Mouse (Mus musculus): ENCODE results near the gene Fmnl2.
A peak's percentile ranks its signal among the peaks of the same experiment; 100 is the strongest.

The Fmnl2 gene

DNA sequence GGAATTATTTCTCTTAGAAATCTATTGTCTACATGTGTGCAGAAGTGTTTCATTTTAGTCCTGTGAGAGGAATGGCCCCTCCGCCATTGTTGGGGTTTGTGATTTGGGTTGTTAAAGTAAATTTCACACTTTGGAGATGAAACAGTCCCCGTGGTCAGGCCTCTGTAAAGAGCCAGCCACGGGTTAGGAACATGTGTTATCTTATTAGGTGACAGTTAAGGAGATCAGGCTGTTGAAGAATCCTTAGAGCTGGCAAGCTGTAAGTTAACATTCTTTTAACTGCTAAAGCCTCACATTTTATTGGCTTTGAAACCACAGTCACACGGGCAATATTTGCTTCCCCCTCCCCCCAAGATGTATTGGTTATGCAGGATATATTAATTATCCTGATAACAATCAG is 131.7 kb downstream of the Fmnl2 start:
- no peak for DNase-seq

DNA sequence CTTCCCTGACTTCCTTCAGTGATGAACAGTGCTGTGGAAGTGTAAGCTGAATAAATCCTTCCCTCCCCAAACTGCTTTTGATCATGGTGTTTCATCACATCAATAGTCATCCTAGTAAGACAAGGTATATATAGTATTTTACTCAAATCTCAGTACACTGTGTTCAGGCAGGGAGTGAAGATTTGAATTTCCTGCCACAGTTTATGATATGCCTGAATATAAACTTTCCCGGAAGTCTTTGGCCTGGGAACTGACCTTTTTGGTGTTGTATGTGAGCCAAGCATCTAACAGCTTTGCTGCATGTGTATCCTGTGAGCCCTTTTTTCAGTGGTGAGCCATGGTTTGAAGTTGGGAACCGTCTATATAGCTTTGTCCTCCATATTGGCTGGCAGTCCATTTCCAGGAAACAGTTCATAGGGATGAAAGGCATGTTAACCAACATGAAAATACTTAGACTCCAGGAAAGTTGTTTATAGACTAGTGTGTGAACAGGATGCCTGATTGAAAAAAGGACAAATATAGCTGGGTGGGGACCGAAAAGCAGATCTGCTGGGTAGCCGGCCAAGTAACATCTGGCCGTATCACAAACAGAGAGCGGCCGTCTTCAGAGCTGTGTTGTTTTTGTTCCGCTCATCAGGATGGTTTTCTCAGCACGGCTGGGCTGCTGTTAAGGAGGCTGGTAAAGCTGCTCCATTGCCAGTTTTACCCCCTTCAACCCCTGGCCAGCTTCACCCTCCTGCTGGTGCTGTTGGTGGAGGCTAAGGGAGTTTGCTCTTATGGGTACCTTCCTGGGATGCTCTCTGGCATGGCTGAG is 133.4 kb downstream of the Fmnl2 start:
- DNase-seq: no peak

DNA sequence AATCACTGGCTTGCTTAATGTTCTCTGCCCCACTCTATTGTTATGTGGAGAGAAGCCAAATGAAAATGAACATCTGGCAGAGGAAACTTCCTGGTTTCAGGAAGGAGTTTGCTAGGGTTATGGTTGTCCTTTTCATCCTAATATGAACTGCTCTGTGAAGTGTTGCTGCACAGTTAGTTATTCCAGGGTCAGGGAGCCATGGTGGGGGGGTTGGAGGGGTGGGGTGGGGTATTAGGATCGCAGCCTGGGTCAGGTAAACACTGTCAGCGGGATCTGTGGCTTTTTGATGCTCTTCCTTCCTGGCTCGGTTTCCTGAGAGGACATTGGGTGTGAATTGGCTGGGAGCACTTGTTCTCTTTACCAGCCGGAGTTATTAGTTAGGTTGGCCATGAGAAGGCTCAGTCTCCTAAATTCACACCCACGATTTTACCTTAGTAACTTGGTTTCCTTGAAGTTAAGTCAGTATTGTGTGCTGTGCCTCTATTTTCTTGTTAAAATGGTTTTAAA is 134.1 kb downstream of the Fmnl2 start:
- DNase-seq: no peak

DNA sequence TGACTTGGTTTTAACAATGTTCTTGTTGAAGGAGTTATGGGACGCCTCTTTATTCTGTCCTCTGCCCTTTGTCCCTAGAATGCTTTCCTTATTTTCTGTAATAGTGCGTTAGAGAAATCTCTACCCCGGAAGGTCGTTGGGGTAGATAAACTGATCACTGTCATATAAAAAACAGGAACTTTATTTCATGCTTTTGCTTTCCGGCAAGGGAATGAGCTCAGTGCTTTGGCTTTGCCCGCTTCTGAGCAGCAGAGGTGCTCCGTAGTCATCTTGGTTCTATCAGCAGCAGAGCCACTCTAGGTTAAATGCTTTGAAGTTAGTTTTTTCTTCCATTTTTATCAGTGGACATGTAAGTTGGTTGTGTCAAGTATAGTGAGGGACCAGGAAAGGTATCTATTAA is 135.6 kb downstream of the Fmnl2 start:
- DNase-seq: no peak

DNA sequence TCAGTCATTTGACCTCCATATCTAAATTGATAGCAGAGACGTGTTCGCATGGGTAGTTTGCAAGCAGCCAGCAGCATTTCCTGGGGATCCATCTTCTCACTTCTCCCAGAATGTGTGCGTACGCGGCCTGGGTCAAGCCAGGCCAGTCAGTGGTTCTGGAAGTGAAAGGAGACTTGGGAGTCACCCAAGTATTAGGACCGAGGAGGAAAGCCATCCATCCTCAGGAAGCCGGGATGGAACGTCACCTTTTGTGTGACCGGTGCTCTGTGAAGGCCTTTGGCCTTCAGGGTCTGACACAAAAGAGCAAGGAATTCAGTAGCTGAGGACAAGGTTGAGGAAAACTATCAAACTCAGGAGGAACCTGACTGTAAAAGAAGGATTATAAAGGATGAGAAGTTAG is 136.9 kb downstream of the Fmnl2 start:
- DNase-seq: no peak

DNA sequence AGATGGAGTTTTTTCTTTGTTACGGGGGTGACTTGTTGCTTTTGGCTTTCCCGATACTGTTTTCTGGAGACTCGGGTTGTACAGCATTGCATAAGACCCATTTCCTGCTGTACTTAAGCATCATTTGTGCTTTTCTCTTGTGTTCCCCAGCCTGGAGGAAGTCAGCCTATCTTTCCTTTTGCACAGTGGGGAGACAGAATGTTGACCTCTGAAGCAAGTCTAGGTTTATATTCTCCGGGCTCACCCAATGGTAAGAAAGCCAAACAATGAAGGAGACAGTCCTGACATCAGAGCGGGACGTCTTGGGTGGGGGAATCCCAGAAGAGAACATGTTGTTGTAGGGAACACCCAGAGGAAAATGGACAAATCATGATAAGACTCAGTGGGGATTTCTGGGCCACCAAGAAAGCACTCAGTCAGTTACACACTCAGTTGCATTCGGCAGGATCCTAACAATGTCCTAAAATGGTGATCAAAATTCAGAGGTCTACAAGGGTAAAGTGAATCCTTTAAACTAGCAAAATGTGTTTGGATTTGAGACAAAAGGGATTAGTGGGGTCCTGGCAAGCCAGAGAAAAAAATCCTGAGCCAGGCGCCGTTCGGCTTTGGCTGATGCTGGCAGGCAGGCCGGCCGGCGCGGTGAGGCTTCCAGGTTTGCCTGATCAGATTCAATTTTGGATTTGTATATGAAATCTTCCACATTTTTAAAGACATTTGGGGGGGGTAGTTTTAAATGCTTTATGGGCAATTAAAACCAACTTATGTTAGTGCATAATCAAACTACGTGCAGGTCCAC is 140.5 kb downstream of the Fmnl2 start:
- DNase-seq: no peak

DNA sequence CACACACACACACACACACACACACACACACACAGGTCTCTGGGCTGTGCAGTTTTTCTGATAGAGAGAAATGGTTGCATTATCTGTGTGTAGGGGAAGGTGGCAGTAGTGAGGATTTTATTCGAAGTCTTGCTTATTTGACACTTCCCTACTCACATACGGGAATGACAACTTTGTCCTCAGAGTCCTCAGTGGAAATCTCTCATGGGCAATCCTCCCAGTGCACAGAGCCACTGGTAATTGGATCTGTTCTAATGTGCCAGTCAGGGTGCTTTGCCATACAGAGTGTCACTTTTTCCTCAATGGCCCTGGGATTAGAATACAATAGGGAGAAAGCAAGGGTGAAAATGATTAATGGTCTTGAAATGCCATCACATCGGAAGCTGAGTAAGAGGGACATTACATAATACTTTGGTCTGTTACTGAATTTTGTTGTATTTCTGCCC is 141.9 kb downstream of the Fmnl2 start:
- DNase-seq: no peak

DNA sequence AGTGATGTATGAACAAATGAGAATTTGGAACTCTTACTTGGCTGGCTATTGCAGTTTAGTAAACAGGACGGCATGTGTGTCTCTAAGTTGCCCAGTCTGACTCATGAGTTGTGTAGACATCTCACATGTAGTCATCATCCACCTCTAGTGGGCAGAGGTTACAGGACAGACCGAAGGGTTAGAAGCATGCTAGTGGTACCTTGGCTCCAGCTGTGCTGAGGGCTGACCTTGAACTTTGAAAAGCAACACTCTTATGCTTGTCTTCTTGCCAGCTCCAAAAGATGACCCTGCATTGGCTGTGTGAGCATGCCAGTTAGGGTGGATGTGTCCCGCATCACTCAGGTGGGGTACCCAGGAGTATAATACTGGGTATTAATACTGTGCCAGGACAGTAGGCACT is 142.8 kb downstream of the Fmnl2 start:
- DNase-seq: no peak

DNA sequence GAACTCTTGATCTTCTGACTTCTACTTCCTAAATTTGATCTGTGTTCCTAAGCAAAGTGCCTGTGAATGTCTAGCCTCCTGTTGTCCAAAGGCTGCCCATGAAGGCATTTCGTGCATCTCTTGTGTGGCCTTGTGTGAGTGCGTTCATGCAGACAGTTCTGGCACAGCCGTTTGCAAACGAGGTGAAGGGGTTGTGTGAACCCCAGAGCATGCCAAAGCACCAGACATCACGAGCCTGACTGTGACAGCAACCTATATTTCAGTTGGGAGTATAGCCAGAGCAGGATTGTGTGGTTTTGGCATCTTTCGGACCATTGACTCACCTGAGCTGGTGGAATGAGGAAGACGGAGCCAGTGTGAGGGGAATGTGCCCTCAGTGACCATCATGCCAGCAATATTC is 148.5 kb downstream of the Fmnl2 start:
- no peak for DNase-seq

DNA sequence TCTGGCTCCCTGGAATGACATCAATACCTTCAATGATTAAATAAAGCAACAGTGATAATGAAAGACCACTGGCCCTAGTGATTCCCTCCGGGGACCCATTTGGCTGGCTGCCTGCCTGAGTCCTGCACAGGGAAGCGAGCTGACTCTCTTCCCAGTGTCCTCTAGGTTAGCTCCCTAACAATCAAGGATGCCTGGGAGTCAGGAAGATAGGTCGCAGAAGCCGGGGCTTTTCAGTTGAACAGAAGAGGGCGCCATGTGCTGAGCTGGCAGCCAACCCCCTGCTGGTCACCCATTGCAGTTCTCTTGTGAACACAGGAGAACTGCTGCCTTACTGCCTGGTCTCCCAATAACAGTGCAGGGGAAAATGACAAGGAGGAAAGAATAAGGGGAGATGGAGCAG is 149.5 kb downstream of the Fmnl2 start:
- peak; percentile 50 for DNase-seq

DNA sequence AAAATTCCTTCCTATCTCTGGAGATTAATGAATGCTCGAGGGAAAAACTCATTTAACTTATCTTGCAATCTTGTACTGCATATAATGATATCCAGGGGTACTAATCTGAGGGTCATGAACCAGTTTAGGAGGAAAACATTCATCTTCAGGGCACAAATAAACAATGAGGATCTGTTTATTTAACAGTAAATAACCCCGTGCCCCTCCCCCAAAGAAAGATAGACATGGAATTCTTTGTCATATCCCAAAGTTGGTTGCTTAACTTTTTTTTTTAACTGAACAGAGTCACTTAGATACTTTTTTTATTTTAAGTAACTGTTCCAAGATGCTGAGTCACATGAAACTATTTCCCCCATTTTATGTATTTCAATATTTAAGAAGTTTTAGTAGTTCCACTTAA is 155.4 kb downstream of the Fmnl2 start:
- DNase-seq: no peak

DNA sequence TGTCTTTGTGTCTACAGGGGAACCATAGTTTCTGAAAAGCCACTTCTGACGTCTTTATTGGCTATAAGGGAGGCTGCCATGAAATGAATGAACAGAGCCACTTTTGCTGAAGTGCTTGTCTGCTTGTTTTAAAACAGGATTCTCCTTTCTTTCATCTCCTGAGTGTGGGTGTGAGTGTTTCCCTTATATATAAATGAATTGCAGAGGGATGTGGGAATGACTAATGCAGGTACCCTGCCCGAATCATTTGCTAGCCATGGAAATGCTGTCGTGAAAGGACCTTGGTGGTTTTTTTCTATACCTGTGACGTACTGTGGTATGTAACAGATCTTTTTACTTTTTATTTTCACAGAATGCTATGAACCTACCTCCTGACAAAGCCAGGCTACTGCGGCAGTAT is 156.8 kb downstream of the Fmnl2 start:
- DNase-seq: no peak

DNA sequence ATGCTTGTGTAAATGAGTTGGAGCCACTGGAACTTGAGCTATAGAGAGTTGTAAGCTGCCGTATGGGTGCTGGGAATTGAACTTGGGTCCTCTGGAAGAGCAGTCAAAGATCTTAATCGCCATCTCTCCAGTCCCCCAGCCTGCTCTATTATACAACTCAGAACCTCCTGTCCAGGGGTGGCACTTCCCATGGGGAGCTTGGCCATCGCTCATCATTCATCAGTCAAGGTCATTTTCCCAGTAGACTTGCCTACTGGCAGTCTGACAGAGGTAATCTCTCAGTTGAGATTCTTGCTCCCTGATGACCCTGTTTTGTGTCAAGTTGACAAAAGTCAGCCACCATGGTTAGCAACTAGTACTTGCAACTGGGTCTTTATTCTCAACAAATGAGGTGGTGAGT is 165.3 kb downstream of the Fmnl2 start:
- no peak for DNase-seq

DNA sequence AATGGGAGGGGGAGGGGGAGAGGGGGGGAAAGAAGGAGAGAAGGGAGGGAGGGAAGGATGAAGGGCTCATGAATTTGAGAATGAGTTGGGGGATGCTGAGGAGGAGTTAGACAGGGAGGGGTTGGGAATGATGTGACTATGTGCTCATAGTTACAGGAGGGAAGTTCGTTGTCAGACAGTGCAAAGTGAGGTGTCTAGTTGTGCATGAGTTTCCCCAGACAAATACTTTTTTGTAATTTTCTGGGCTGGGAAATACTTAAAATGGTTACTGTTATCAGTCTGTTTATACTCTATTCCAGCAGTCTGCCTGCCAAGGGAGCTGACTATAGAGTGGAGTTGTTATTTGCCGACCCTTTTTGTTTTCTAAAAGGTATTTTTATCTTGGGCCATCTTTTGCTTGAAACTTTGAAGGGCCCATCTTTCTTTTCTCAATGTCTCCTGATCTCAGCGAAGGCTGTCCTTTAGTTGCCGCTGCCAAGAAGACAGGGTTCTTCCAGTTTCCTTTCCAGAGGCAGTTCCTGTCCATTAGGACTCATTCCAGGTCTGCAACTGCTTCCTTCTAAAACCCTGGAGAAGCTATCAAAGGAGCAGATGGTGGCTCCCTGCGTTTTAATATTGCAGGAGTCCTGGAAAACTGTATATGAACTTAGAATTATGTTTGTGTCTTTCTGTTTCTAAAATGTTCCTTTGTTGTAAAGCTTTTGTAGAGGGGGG is 168.6 kb downstream of the Fmnl2 start:
- DNase-seq: no peak

DNA sequence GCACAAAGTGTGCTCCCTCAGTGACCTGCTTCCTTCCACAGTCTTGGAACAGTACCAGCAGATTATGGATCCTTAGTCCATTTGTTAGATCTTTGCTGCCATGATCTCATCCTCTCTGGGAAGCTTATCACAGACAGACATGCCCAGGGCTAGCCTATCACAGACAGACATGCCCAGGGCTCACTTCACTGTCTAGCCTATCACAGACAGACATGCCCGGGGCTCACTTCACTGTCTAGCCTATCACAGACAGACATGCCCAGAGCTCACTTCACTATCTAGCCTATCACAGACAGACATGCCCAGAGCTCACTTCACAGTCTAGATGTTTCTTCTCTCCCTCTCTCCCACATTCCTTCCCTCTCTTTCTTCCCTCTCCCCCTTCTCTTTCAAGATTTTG is 171.2 kb downstream of the Fmnl2 start:
- DNase-seq: no peak

DNA sequence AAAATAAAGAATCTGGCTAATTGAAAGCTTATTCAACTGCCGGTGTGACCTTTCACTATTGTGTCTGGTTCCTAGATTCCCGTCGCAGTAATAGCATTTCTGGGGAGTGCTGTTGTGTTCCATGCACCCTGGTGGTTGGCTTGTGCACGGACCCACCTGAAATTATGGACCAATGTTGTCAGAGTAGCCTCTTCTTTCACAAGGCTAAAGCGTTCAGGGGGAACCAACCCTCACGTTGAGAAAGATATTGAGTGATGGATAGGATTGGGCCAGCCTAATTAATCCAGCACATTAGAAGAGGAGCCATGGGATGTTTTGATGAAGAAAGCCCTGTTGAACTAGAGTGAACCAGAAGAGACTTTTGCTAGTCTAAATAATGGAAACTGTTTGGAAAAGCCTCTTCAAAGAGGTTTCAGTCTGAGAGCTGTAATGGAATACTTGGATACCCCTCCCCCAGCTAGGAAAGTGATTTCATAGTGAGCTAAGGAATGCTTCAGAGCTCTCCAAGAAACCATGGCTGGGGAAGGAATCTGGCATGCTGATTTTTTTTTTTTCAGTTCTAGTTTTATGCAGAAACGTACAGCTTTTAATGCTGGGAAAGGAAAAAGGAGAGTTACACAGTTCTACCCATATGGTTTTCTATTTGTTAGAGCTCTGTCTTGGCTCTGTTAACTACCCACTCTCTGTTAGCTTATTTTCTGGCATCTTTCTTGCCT is 172.2 kb downstream of the Fmnl2 start:
- no peak for DNase-seq

DNA sequence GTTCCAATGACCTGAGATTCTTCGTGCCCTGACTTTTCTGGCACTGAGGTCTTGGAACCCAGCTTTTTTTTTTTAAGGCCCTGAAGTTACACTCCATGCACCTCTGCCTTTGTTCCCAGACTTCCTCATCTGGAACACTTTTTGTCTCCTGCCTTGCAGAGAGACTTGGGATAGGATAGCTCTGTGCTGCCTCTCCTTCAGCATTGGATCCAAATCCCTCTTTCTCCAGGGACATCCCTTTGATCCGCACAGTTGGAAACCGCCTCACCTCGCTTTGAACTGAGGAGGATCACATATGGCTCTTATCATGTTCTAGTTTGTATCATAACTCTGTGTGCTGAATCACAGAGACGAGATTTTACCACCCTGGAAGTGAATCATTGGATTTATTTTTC is 172.8 kb downstream of the Fmnl2 start:
- DNase-seq: no peak

DNA sequence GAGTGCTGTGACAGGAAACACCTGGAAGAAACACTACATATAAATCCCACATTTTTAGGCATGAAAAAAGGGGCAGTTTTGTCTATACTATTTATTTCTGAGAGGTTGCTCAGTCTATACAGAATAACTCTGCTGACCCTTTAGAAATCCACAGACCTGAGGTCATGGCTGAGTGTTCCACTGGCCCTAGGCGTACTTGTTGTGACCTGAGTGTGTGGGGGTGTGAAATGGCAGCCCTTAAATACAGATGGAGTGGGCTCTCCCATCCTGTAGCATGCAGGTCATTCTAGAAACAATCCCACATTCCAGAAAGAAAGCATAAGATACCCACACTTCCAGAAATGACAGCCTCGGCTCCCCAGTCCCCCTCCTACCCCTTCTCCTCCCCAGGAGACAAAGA is 180.6 kb downstream of the Fmnl2 start:
- DNase-seq: no peak

DNA sequence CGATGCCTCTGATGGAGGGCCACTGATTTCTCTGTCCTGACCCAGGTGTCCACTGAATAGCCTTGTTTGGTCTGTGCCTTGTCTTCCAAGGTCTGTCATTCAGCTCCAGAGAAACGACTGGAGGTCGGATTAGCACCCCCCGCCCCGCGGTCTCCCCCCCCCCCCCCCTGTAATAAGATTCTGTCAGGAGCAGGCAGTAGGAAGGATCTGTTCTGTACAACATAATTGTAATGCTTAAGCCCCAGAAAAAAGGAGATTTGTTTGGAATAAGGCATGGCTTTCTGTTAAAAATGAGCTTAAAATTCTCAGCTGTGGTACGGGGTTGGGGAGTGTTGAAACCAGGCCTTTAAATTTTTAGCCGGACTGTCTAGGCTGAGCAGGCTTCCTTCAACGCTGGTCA is 181.1 kb downstream of the Fmnl2 start:
- no peak for DNase-seq

DNA sequence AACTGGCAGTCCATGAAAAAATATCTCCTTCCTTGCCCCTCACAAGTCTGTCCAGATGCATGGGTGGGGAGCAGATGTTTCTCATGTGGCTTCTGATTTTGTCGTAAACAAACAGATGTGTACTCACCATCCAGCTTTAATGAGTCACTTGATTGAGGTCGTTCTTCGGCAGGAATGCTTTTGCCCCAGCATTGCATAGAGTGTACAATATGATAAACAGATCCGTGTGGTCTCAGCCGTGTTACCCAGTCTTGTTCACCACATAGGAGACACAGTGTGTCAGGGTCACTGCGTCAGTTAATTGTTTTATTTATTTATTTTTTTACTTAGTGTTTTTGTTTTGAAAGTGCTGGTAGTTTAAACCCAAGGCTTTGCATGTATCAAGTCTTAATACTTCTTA is 189.4 kb downstream of the Fmnl2 start:
- no peak for DNase-seq

DNA sequence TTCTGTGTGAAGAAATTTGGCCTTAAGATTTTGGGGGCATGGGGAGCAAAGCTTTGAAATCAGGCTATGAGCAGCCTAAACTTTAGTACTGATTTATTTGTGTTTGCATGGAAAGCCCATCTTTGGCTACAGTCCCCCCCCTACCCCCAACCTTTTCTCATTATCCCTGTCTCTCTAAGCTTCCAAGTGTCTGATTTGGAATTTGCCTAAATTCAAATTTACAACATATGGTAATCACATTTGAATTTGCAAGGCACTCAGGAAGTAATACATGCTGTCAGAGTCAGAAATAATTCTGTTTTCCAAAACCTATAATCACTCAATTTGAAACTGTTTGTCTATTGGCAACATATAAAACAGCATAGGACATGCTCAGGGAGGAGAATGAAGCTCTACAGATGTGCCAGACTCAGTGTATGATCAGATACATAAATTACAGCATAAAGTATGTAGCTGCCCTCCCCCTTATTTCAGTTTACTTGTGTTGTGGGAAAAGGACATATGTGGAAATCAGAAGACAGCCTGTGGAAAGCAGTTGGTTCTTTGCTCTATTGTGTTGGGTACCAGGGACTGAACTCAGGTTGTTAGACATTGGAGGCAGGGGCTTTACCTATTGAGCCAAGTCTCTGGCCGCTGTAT is 190.2 kb downstream of the Fmnl2 start:
- no peak for DNase-seq

DNA sequence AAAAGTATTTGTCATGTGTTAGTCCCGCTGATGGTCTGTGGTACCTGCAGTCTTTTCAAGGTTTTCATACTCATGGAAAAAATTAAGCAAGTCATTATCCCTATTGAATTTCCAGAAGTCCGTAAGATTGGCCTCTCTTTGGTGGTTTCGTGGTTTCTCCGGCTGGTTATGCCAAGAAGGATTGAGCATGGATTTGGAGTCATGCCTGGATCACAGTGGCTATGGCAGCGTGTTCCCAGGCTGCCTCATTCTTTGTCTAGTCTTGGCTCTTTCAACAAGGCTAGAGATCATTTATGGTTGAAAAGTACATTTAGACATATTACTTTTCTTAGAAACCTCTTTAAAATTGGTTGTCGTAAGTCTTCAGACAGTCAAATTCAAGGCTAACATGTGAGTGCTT is 192.7 kb downstream of the Fmnl2 start:
- DNase-seq: peak; percentile 20
